Mouse (Mus musculus): ENCODE results near the gene Asah2.

GRCm38 (mm10) chr19:32090804-32091203 is 17.2 kb downstream of the Asah2 start:
- no peak for TF ChIP-seq CTCF (IDR thresholded peaks at IDR 0.05; ENCODE audit: low read depth)
- no peak for TF ChIP-seq EP300 (optimal IDR thresholded peaks at IDR 0.05)

All from stomach, postnatal 0 days (tissue).